Mouse (Mus musculus) lung, postnatal 14 days (tissue): ENCODE data around the gene Tmem260.

ENCODE experiments used
- DNase-seq: peaks from one replicate; pipeline ENCODE4 v3.0.0; 2021

Tmem260 gene

DNA sequence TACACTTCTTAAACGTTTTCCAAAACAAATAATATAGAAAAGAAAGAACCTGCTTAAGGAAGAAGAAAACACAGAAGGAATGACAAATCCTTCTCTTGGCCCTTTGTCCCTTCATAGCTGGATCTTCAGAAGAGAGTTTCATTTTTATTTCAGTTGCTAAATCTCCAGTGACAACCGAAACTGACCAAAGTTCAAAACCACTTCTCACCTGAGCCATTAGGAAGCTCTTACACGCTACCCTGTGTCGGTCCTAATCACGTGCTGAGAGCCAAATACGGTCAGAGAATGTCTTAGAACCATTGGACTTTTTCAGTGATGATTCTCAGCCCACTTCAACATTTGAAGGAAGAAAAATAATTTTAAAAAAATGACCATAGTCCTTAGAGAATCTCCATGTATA, 36.8 kb downstream of the Tmem260 start:
- DNase-seq = no peak

DNA sequence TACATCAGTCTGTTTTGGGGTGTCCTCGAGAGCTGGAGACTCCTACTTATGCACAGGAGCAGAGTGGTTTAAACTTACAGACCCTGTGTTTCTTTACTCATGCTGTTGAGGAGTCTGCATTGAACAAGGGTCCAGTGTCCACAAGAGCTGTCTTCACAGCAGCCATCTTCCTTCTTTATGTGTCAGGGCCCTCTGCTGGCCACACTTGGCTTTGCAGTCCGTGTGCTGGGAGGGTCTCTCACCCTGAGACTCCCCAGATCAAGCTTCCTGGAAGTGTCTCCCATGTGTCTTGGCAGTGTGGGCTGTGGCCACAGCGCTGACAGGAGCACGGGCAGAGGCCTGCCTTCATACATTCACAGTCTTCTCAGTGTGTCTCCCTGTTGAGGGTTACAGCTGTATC, 48.0 kb downstream of the Tmem260 start:
- peak; percentile 57 for DNase-seq

DNA sequence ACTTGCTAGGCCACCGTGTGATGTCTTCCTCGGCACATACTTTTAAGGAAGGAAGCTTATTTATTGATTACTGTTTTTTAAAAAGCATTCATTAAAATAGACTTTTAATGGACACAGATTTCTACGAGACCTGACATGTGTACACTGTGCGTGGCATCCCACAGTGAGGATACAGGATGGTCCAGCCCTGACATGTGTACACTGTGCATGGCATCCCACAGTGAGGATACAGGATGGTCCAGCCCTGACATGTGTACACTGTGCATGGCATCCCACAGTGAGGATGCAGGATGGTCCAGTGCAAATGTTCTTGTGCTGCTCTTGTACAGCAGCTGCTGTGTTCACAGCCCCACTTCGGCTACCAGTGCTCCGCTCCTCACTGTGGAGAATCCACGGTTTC, 56.6 kb downstream of the Tmem260 start:
- DNase-seq = no peak

DNA sequence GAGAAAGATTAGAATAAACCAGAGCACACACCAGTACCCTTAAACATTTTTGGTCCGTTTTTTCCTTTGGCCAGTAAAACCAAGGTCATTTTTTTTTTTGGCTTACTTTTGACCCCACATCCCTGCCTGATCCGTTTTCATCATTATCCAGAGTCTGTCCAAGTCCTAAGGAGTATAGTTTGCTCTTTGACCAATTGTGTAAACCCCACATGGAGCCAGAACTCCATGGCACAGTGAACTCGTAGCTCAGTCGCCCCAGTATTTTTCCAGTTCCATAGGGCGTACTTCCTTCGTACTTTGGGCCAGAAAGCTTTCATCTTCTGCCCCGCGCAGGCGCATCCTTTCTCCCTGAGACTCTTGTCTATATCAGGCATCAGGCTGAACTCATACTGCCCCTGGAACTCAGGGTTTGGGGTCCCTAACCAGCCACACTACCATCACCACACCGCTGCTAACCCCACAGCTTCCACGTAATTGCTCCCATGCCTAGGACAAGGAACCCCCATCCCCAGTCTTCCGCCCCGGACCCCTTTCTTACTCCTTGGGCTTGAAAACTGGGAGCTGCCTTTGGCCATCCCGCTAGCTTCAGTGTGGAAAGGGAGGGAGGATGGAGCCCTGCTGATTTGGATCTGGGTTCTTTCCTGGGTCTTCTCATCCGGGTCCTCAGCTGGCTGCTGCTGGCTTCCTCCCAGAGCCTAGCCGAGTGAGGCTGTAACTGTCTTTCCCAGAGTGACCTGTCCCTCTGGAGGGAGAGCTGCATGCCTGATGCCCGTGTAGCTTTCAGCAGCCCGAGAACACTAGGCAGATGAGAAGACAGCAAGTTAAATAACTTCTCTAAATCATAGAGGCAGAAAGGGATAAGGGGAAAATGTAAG, 58.0 kb downstream of the Tmem260 start:
- no peak for DNase-seq

DNA sequence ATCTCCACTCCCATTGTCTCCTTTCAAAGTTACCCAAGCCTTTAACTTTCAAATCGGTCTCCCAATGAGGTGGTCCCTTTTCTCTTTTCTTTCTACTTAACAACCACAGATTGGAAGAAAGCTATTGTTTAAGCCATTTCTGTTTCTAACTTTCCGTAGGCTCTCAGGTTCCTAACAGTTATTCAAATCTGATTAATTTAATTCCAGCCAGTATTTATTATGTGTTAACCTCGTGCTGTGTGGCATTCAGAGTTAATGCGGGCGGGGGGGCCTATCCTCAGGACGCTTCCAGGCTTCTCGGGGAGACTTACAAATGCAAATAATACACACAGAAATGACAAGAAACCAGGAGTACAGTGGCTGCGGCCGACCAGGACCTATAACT, 58.6 kb downstream of the Tmem260 start:
- no peak for DNase-seq

DNA sequence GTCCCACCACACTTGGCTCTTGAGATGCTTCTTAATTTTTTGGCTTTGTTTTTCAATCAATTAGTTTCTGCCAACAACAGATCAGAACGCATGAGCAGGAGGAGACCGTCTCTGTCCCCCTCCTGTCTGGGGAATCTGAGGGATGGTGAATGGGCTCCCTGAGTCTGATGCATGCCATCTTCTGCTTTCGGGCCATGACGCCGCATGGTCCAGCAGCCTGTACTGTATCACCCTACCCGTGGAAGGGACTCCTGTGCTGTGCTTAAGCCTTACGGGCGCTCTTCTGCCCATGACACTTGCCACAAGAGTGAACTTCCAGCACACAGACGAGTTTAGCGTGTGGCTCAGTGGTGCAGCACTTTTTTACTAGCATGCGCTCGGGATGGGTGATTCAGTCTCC, 59.7 kb downstream of the Tmem260 start:
- no peak for DNase-seq

DNA sequence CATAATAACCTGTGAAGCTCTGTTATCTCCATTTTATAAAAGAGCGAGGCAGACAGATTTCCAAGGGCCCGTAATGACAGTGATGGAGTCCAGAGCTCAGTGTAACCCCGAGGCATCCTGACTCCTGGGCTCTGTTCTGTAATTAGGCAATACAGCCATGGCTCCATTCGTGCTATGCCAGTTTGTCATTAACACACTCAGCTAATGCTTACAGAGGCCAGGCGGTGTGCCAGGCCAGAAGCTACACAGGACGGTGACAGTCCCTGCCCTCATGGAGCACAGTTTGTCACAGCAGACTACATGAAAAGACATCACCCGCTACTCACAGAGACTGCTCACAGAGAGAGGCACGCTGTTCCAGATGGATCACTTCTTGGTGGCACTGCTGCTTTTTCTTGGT, 61.5 kb downstream of the Tmem260 start:
- no peak for DNase-seq

DNA sequence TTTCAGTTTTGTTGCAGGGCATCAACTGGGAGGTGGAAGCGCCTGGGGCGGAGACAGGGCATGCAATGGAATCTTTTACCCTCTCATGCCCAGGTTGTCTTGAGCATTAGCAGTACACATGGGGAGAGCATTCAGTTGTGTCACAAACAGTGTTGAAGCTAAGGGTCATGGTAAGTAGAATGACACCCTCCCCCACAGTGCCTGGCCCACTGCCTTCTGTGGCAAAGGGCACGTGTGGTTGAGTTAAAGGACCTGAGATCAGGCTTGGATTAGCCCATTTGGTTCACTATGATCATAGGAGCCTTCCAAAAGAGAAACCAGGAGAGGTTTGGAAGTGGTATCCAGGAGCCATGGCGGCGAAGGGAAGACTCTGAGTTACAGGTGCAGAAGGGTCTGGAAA, 63.2 kb downstream of the Tmem260 start:
- no peak for DNase-seq

DNA sequence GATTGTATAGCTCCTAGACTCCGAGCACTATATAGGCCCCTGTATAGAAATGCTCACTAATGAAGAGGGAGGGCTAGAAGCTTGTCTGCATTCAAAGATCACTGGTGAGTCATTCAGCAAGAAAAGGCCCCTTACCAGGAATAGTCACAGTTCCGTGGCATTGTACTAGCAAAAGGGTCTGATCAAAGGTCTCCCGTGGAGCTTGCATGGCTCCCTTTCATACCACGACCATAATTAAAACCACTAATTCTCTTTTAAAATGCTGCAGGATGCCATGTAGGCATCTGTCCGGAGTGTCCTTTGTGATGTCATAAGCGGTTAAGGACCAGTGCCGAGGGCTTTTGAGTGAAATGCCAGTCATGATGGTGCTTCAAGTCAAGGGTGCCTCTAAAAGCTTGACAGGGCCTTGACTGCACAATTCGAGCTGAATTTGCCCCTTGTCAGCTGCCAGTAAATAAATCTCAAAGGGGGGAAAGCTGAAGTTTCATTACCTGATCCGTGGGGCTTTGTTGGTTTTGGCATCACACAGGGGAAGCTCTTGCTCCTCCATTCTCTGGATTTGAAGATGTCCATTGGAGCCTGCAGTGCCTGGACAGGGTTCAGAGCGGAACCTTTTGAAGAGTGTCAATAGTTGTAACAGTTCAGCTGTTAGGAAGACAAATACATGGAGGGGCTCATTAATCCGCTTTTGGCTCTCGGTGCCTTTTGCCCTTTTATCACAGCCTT, 67.3 kb downstream of the Tmem260 start:
- DNase-seq = peak; percentile 12

- no peak for DNase-seq
These were observed 68.0 kb downstream of the Tmem260 start for GRCm38 (mm10) chr14:48513824-48514493.

GRCm38 (mm10) chr14:48514620-48515019, 68.7 kb downstream of the Tmem260 start:
- DNase-seq = no peak

- no peak for DNase-seq
These were observed 69.6 kb downstream of the Tmem260 start for GRCm38 (mm10) chr14:48515538-48515937.

- no peak for DNase-seq
These were observed 77.4 kb downstream of the Tmem260 start for GRCm38 (mm10) chr14:48523361-48523760.

- peak; percentile 39 for DNase-seq
These were observed 78.2 kb downstream of the Tmem260 start for GRCm38 (mm10) chr14:48524135-48524534.

GRCm38 (mm10) chr14:48525055-48525454, 79.1 kb downstream of the Tmem260 start:
- no peak for DNase-seq

DNA sequence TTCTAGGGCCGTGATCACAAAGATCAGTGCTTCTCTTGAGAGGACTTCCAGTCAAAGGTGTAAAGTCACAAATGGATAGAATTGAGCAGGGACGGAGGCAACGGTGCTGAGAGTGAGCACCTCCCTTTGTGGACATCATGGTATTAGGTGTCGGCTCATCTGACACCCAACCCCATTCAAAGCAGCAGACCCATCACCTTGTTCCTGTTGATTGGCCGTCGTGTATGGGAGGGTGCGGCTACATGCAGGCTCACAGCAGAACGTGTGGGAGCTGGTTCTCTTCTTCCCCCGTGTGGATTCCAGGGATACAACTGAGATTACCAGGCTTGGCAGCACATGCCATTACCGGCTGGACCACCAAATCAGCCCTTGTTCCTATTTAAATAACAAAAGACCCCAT, 84.7 kb downstream of the Tmem260 start:
- DNase-seq = no peak

GRCm38 (mm10) chr14:48537795-48538766, 92.2 kb downstream of the Tmem260 start:
- DNase-seq = no peak

DNA sequence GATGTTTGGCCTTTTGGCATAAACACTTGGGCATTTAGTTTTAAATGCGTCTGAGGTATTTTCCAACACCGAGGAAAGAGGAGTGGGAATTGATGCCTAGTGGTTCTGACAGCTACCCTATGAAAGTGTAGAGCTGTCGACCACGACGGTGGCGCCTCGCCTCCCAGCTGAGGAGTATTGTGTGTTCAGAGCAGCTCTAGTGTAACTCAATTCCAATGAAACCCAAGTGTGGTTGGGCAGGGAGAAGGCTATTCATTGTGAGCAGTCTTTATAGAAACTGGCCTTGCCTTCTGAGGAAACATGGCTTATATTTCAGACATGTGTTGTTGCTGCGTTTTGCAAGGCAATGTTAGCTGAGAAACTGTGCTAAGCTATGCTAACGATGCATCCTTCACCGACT, 99.2 kb downstream of the Tmem260 start:
- no peak for DNase-seq

GRCm38 (mm10) chr14:48546009-48546408, 100.1 kb downstream of the Tmem260 start:
- DNase-seq = no peak

DNA sequence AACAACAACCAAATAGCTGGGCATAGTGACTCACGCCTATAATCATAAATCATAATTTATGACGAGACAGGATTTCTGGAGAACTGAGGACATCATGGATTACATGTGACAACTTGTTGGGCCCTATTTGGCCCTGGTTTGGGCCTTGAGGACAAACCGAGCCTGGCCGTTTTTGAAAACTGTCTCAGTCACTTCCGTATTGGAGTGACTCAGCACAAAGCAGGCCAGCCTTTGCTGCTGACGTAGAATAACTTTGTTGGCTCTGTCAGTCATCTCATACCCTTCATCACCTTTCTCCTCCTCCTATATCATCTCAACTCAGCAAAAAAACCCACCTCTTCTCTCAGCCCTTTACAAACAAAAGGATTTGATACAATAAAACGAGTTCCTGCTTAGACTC, 103.8 kb downstream of the Tmem260 start:
- no peak for DNase-seq

GRCm38 (mm10) chr14:48553216-48553615, 107.3 kb downstream of the Tmem260 start:
- no peak for DNase-seq

GRCm38 (mm10) chr14:48553754-48554153, 107.8 kb downstream of the Tmem260 start:
- DNase-seq = no peak

DNA sequence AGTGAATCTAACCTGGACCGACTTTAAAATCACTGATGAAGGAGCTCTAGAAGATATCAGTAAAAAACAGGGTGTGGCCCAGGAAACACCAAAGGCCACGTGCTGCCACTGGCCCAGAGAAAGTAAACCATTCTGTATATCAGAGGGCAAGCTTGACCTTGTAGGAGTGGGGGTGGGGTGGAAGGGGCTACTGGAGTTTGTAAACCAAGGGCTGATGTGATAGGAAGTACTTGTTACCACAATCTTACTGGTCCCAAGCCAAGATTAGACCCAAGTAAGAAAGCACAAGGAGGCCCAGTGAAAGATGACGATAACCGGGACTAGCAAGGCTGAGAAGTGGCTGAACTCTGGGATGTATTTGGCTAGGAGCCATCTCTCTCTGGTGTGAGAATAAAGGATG, 113.1 kb downstream of the Tmem260 start:
- DNase-seq = no peak
